Mouse (Mus musculus) MEL (cell line): ENCODE data around the gene Lhx1. TPM values are rescaled to one million over a fixed set of nuclear protein-coding genes. Genes with fewer than 3 reads are reported as not detected.

ENCODE experiments used
- DNase-seq: peaks from one replicate; pipeline ENCODE4 v3.0.0; 2011; ENCODE audit warnings: low read depth, low spot score
- H3K27ac ChIP-seq: 2 replicates; pipeline ENCODE4 v1.5.1; 2012; ENCODE audit warnings: low read depth, mild to moderate bottlenecking, control low read depth, low read length, moderate library complexity; ENCODE audit not compliant: control insufficient read depth
- H3K27me3 ChIP-seq, 2 experiments: fragments of 150-350 bp in 1 of 2; sonication (generic) in 1 of 2; 2 replicates each; pipeline ENCODE4 v1.6.1; 2012; ENCODE audit warnings: low read length in 2 of 2, mild to moderate bottlenecking in 2 of 2, improper control_type of control experiment in 1 of 2, moderate library complexity in 1 of 2; ENCODE audit not compliant: insufficient read depth in 2 of 2, control insufficient read depth in 1 of 2
- H3K36me3 ChIP-seq, 2 experiments: 2 replicates each; pipeline ENCODE4 v1.6.1; 2012 to 2014; ENCODE audit warnings: low read length in 2 of 2, improper control_type of control experiment in 1 of 2, inconsistent platforms in 1 of 2, mild to moderate bottlenecking in 1 of 2; ENCODE audit not compliant: insufficient read depth in 2 of 2, control insufficient read depth in 1 of 2
- H3K4me1 ChIP-seq, 2 experiments: fragments of 150-350 bp in 1 of 2; sonication (generic) in 1 of 2; 2 replicates each; pipeline ENCODE4 v1.6.1; 2012; ENCODE audit warnings: low read length in 2 of 2, improper control_type of control experiment in 1 of 2, mild to moderate bottlenecking in 1 of 2; ENCODE audit not compliant: insufficient read depth in 2 of 2, control insufficient read depth in 1 of 2
- H3K4me3 ChIP-seq, 2 experiments: fragments of 150-350 bp in 1 of 2; sonication (generic) in 1 of 2; 2 replicates each; pipeline ENCODE4 v1.5.1; 2012; ENCODE audit warnings: low read depth in 2 of 2, low read length in 2 of 2, mild to moderate bottlenecking in 2 of 2, moderate library complexity in 2 of 2, control low read depth in 1 of 2, improper control_type of control experiment in 1 of 2; ENCODE audit not compliant: control insufficient read depth in 1 of 2, insufficient read depth in 1 of 2
- H3K79me2 ChIP-seq: 2 replicates; pipeline ENCODE4 v1.6.1; 2012; ENCODE audit warnings: mild to moderate bottlenecking, low read length, moderate library complexity; ENCODE audit not compliant: control insufficient read depth, poor library complexity, insufficient read depth
- H3K9ac ChIP-seq: 2 replicates; pipeline ENCODE4 v1.6.1; 2012; ENCODE audit warnings: low read depth, mild to moderate bottlenecking, control low read depth, low read length, moderate library complexity; ENCODE audit not compliant: control insufficient read depth, poor library complexity, severe bottlenecking
- H3K9me3 ChIP-seq: fragments of 150-350 bp; sonication (generic); replicated peaks from 2 replicates; pipeline ENCODE4 v1.6.1; 2012; ENCODE audit warnings: mild to moderate bottlenecking, low read length, improper control_type of control experiment, moderate library complexity; ENCODE audit not compliant: insufficient read depth
- CHD1 ChIP-seq: IDR thresholded peaks from 2 replicates; pipeline ENCODE4 v1.6.1; 2012; ENCODE audit warnings: low read depth, mild to moderate bottlenecking, inconsistent platforms, low read length, improper control_type of control experiment
- E2F4 ChIP-seq: IDR thresholded peaks from 2 replicates; pipeline ENCODE4 v1.6.1; 2011; ENCODE audit warnings: low read depth, low read length, improper control_type of control experiment, borderline replicate concordance
- ELF1 ChIP-seq: IDR thresholded peaks from 2 replicates; pipeline ENCODE4 v1.6.1; 2014; ENCODE audit warnings: low read depth, mild to moderate bottlenecking, inconsistent platforms, low read length, improper control_type of control experiment, moderate library complexity
- EP300 ChIP-seq, 2 experiments: IDR thresholded peaks; 2 replicates each; pipeline ENCODE4 v1.6.1; 2011; ENCODE audit warnings: improper control_type of control experiment in 2 of 2, low read length in 2 of 2, low read depth in 1 of 2, mild to moderate bottlenecking in 1 of 2
- ETS1 ChIP-seq: IDR thresholded peaks from 2 replicates; pipeline ENCODE4 v1.6.1; 2012; ENCODE audit warnings: low read depth, mild to moderate bottlenecking, inconsistent platforms, low read length, improper control_type of control experiment, moderate library complexity
- GABPA ChIP-seq: IDR thresholded peaks from 2 replicates; pipeline ENCODE4 v1.6.1; 2012; ENCODE audit warnings: low read depth, mild to moderate bottlenecking, inconsistent platforms, low read length, improper control_type of control experiment, moderate library complexity
- GATA1 ChIP-seq: IDR thresholded peaks from 2 replicates; pipeline ENCODE4 v1.6.1; 2011; ENCODE audit warnings: low read depth, low read length, improper control_type of control experiment
- KAT2A ChIP-seq: conservative IDR thresholded peaks from 2 replicates; pipeline ENCODE4 v1.6.1; 2012; ENCODE audit warnings: low read depth, low read length, improper control_type of control experiment, inconsistent platforms
- MAFK ChIP-seq: IDR thresholded peaks from 2 replicates; pipeline ENCODE4 v1.6.1; 2011; ENCODE audit warnings: low read depth, mild to moderate bottlenecking, low read length, improper control_type of control experiment, borderline replicate concordance
- MAX ChIP-seq: IDR thresholded peaks from 2 replicates; pipeline ENCODE4 v1.6.1; 2011; ENCODE audit warnings: low read length, improper control_type of control experiment
- MYC ChIP-seq: IDR thresholded peaks from 2 replicates; pipeline ENCODE4 v1.6.1; 2011; ENCODE audit warnings: low read depth, mild to moderate bottlenecking, low read length, improper control_type of control experiment, moderate library complexity
- NELFE ChIP-seq: IDR thresholded peaks from 2 replicates; pipeline ENCODE4 v1.6.1; 2011; ENCODE audit warnings: low read depth, low read length, improper control_type of control experiment
- NRF1 ChIP-seq: IDR thresholded peaks from 2 replicates; pipeline ENCODE4 v1.6.1; 2014; ENCODE audit warnings: low read depth, mild to moderate bottlenecking, inconsistent platforms, low read length, improper control_type of control experiment, moderate library complexity; ENCODE audit not compliant: poor library complexity, insufficient read depth, severe bottlenecking
- POLR2A ChIP-seq, 2 experiments: IDR thresholded peaks; 2 replicates each; pipeline ENCODE4 v1.6.1; 2011 to 2012; ENCODE audit warnings: low read length in 2 of 2, mild to moderate bottlenecking in 2 of 2, control low read depth in 1 of 2, improper control_type of control experiment in 1 of 2, low read depth in 1 of 2, moderate library complexity in 1 of 2; ENCODE audit not compliant: control insufficient read depth in 1 of 2, insufficient read depth in 1 of 2, poor library complexity in 1 of 2
- POLR2AphosphoS5 ChIP-seq: IDR thresholded peaks from 2 replicates; pipeline ENCODE4 v1.6.1; 2012; ENCODE audit warnings: low read depth, borderline replicate concordance, mild to moderate bottlenecking, inconsistent platforms, low read length, moderate library complexity, mixed read lengths
- SMC3 ChIP-seq: IDR thresholded peaks from 2 replicates; pipeline ENCODE4 v1.6.1; 2011; ENCODE audit warnings: low read depth, low read length, improper control_type of control experiment
- TCF12 ChIP-seq: IDR thresholded peaks from 2 replicates; pipeline ENCODE4 v1.6.1; 2014; ENCODE audit warnings: low read depth, mild to moderate bottlenecking, inconsistent platforms, low read length, improper control_type of control experiment, moderate library complexity
- ZKSCAN1 ChIP-seq: IDR thresholded peaks from 2 replicates; pipeline ENCODE4 v1.6.1; 2012; ENCODE audit warnings: low read depth, mild to moderate bottlenecking, inconsistent platforms, low read length, improper control_type of control experiment, moderate library complexity
- ZNF384 ChIP-seq: IDR thresholded peaks from 2 replicates; pipeline ENCODE4 v1.6.1; 2012; ENCODE audit warnings: low read depth, mild to moderate bottlenecking, inconsistent platforms, low read length, improper control_type of control experiment
- polyA plus RNA-seq, 2 experiments: library from polyadenylated mRNA; stranded (reverse) in 1 of 2; unstranded in 1 of 2; fragments of >175 nt in 1 of 2; fragments of >200 nt in 1 of 2; gene quantifications; 2 replicates each; pipeline versions ENCODE4 v1.2.1 to v1.2.4; 2012; ENCODE audit warnings: low replicate concordance in 2 of 2, low read depth in 1 of 2; ENCODE audit not compliant: insufficient read length in 2 of 2, insufficient read depth in 1 of 2, missing spikeins in 1 of 2
- total RNA-seq: library from RNA; depleted of rRNA; stranded (reverse); fragments of 300-350 nt; gene quantifications from 2 replicates; pipeline ENCODE4 v1.2.3, GENCODE M21; 2012

The Lhx1 gene
- total and polyA plus RNA-seq, 3 experiments, result not detected

GRCm38 (mm10) chr11:84520269-84521070 is 4.9 kb downstream of the Lhx1 start:
- Histone ChIP-seq H3K79me2 (no peaks in the 10 kb centered on the region), H3K4me3 (no peak overlapping the region), H3K36me3 (no peaks in the 10 kb centered on the region), H3K9ac (no peak overlapping the region), H3K4me1 (no peaks in the 10 kb centered on the region), H3K27ac (no peak overlapping the region), H3K9me3 (no peaks in the 10 kb centered on the region), H3K27me3 (no peaks in the 10 kb centered on the region; a peak in 2 of 4 replicates)
- no peak for DNase-seq
- TF ChIP-seq MYC, result no peak
- TF ChIP-seq MAFK, result no peak
- no peak for TF ChIP-seq ETS1
- no peak for TF ChIP-seq KAT2A
- no peak for TF ChIP-seq ELF1
- no peak for TF ChIP-seq NRF1
- TF ChIP-seq POLR2A (IDR thresholded peaks at IDR 0.05; ENCODE audit: control insufficient read depth in 1 of 2, insufficient read depth in 1 of 2, low read depth in 1 of 2, low read length in 2 of 2, poor library complexity in 1 of 2), result no peak
- no peak for TF ChIP-seq SMC3
- TF ChIP-seq GATA1, result no peak
- no peak for TF ChIP-seq ZNF384

- Histone ChIP-seq H3K36me3 (no peaks in the 10 kb centered on the region), H3K27me3 (no peaks in the 10 kb centered on the region; a peak in 2 of 4 replicates), H3K4me3 (no peak overlapping the region), H3K79me2 (no peaks in the 10 kb centered on the region), H3K27ac (no peak overlapping the region), H3K9me3 (no peaks in the 10 kb centered on the region), H3K4me1 (no peaks in the 10 kb centered on the region), H3K9ac (no peak overlapping the region)
- no peak for DNase-seq
- TF ChIP-seq GATA1 (no peak), POLR2AphosphoS5 (no peak)
Measured at GRCm38 (mm10) chr11:84519576-84520268, 5.6 kb downstream of the Lhx1 start.

- H3K27ac ChIP-seq, result no peak overlapping the region
- DNase-seq, result no peak
- TF ChIP-seq TCF12 (no peak), CHD1 (no peak), POLR2AphosphoS5 (no peak), EP300 (IDR thresholded peaks at IDR 0.05; ENCODE audit: low read depth in 1 of 2, low read length in 2 of 2) (no peak), GABPA (no peak), KAT2A (no peak), NELFE (no peak), E2F4 (no peak), NRF1 (no peak), ZKSCAN1 (no peak), MAX (no peak)
- TF ChIP-seq, all 39 proteins: peak for 0
- H3K9me3 ChIP-seq, result no peaks in the 10 kb centered on the region
- no peak overlapping the region for H3K4me3 ChIP-seq
- peaks cover 0 to 5% of the 10 kb centered on the region in 2 experiments; a peak in 1 of 4 replicates for H3K36me3 ChIP-seq
- H3K9ac ChIP-seq, result no peak overlapping the region
- peaks cover 0 to 3% of the 10 kb centered on the region in 2 experiments; a peak in 1 of 4 replicates for H3K4me1 ChIP-seq
- no peaks in the 10 kb centered on the region; a peak in 2 of 4 replicates for H3K27me3 ChIP-seq
- no peaks in the 10 kb centered on the region for H3K79me2 ChIP-seq
Measured at GRCm38 (mm10) chr11:84519036-84519435, 6.3 kb downstream of the Lhx1 start.
